Mouse (Mus musculus): ENCODE data around the gene Prss28. TPM values are rescaled to one million over a fixed set of nuclear protein-coding genes. Genes with fewer than 3 reads are reported as not detected.

Gene Prss28
- total and polyA plus RNA-seq, 2 experiments from 2014 or later = not detected

- Histone ChIP-seq H3K4me1 (ENCODE audit: insufficient read depth, low read length) (no peaks in the 10 kb centered on the region), H3K9ac (replicated peaks; ENCODE audit: low read length) (no peak overlapping the region), H3K27ac (no peak overlapping the region), H3K27me3 (ENCODE audit: insufficient read depth, low read length) (no peaks in the 10 kb centered on the region), H3K4me3 (ENCODE audit: low read length) (no peak overlapping the region), H3K36me3 (ENCODE audit: insufficient read depth, low read length) (no peaks in the 10 kb centered on the region), H3K4me2 (ENCODE audit: low read depth, low read length) (no peak overlapping the region), H3K9me3 (ENCODE audit: low read length) (no peaks in the 10 kb centered on the region)
- no peak for ATAC-seq
- no peak for TF ChIP-seq CTCF (IDR thresholded peaks at IDR 0.05; ENCODE audit: low read depth)
- 65% methylated on average over 1 of the region's 1 CpGs for WGBS
- no peak for DNase-seq (ENCODE audit: low spot score)
Measured at GRCm38 (mm10) chr17:25294111-25294510, 14.3 kb upstream of the Prss28 start.

- WGBS = 80% methylated on average over 5 of the region's 5 CpGs
- no peak within 1 kb of the TSS for H3K9ac ChIP-seq (replicated peaks; ENCODE audit: low read length)
- no peaks in the 10 kb centered on the region for H3K4me1 ChIP-seq (ENCODE audit: insufficient read depth, low read length)
- H3K36me3 ChIP-seq (ENCODE audit: insufficient read depth, low read length) = no peaks in the 10 kb centered on the region
- H3K27me3 ChIP-seq (ENCODE audit: insufficient read depth, low read length) = no peaks in the 10 kb centered on the region
- DNase-seq (ENCODE audit: low spot score) = no peak
- H3K4me3 ChIP-seq (ENCODE audit: low read length) = no peak within 1 kb of the TSS
- H3K9me3 ChIP-seq (ENCODE audit: low read length) = no peaks in the 10 kb centered on the region
- no peak for ATAC-seq
- no peak for TF ChIP-seq CTCF (IDR thresholded peaks at IDR 0.05; ENCODE audit: low read depth)
- no peak within 1 kb of the TSS for H3K27ac ChIP-seq
- no peak within 1 kb of the TSS for H3K4me2 ChIP-seq (ENCODE audit: low read depth, low read length)
Measured at GRCm38 (mm10) chr17:25298094-25298493, 10.4 kb upstream of the Prss28 start, which contains the start of gene Prss34. Prss34 (plus strand) TSS chr17:25298394.

DNA sequence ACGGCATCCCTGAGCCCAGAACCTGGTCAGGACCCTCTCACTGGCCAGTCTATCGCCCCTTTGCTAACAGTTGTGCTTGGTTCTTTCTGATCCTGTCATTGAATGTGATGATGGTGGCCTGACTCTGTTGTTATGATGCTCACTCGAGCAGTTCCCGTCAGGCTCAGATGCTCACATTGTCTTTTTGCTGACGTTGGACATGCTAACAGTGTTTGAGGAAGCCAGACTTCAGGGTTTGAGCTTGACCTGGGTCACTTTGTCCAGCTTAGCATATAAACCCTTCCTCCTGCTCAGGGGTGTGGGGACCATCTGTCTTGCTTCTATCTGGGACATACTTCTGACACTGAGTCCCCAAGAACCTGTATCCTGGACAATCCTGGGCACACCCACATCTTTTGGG, 9.9 kb downstream of the Prss28 start, which contains the start of gene Prss29:
TSS of gene Prss29 (plus strand) at position 301 of the 400 bp plus-strand sequence.
- no peak within 1 kb of the TSS for H3K9ac ChIP-seq (replicated peaks; ENCODE audit: low read length)
- no peaks in the 10 kb centered on the region for H3K36me3 ChIP-seq (ENCODE audit: insufficient read depth, low read length)
- H3K27ac ChIP-seq = no peak within 1 kb of the TSS
- H3K27me3 ChIP-seq (ENCODE audit: insufficient read depth, low read length) = no peaks in the 10 kb centered on the region
- no peak for TF ChIP-seq CTCF (IDR thresholded peaks at IDR 0.05; ENCODE audit: low read depth)
- H3K4me3 ChIP-seq (ENCODE audit: low read length) = no peak within 1 kb of the TSS
- ATAC-seq = no peak
- H3K9me3 ChIP-seq (ENCODE audit: low read length) = no peaks in the 10 kb centered on the region
- H3K4me1 ChIP-seq (ENCODE audit: insufficient read depth, low read length) = no peaks in the 10 kb centered on the region
- 68% methylated on average over 5 of the region's 5 CpGs for WGBS
- no peak within 1 kb of the TSS for H3K4me2 ChIP-seq (ENCODE audit: low read depth, low read length)
- DNase-seq (ENCODE audit: low spot score) = no peak

- ATAC-seq = no peak
- no peaks in the 10 kb centered on the region for H3K27me3 ChIP-seq (ENCODE audit: insufficient read depth, low read length)
- WGBS = 90% methylated on average over 8 of the region's 8 CpGs
Measured at GRCm38 (mm10) chr17:25320819-25321218, 12.4 kb downstream of the Prss28 start.

DNA sequence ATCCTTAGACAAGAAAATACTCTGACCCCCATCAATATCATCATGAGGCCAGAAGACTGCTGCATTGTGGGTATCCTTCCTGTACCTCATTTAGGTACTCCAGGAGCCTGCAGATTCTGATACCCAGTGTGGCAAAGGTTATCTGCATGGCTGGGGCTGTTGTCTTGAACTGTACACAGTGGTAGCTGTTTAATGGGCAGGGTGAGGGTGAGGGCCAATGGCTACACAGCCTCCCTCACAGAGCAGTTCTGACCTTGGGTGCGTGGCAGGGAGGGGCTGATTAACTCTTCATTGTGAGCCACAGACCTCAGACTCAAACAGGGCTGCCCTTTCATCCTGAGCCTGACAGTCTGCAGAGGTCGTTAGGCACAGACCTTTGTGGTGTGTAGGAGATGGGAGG, 14.5 kb downstream of the Prss28 start:
- Histone ChIP-seq H3K4me3 (ENCODE audit: low read length) (no peak overlapping the region), H3K9me3 (ENCODE audit: low read length) (no peaks in the 10 kb centered on the region), H3K4me2 (ENCODE audit: low read depth, low read length) (no peak overlapping the region), H3K27me3 (ENCODE audit: insufficient read depth, low read length) (no peaks in the 10 kb centered on the region), H3K9ac (replicated peaks; ENCODE audit: low read length) (no peak overlapping the region), H3K4me1 (ENCODE audit: insufficient read depth, low read length) (no peaks in the 10 kb centered on the region), H3K27ac (no peak overlapping the region), H3K36me3 (ENCODE audit: insufficient read depth, low read length) (no peaks in the 10 kb centered on the region)
- TF ChIP-seq CTCF (IDR thresholded peaks at IDR 0.05; ENCODE audit: low read depth) = no peak
- no peak for DNase-seq (ENCODE audit: low spot score)
- 27% methylated on average over 2 of the region's 2 CpGs for WGBS
- ATAC-seq = no peak

More at GRCm38 (mm10) chr17:25320819-25321218, 12.4 kb downstream of the Prss28 start:
- no peaks in the 10 kb centered on the region for H3K4me1 ChIP-seq (ENCODE audit: insufficient read depth, low read length)
- no peak for DNase-seq (ENCODE audit: low spot score)
- H3K9ac ChIP-seq (replicated peaks; ENCODE audit: low read length) = no peak overlapping the region
- no peaks in the 10 kb centered on the region for H3K9me3 ChIP-seq (ENCODE audit: low read length)
- no peak overlapping the region for H3K27ac ChIP-seq
- TF ChIP-seq CTCF (IDR thresholded peaks at IDR 0.05; ENCODE audit: low read depth) = no peak
- no peaks in the 10 kb centered on the region for H3K36me3 ChIP-seq (ENCODE audit: insufficient read depth, low read length)
- no peak overlapping the region for H3K4me2 ChIP-seq (ENCODE audit: low read depth, low read length)
- H3K4me3 ChIP-seq (ENCODE audit: low read length) = no peak overlapping the region

DNA sequence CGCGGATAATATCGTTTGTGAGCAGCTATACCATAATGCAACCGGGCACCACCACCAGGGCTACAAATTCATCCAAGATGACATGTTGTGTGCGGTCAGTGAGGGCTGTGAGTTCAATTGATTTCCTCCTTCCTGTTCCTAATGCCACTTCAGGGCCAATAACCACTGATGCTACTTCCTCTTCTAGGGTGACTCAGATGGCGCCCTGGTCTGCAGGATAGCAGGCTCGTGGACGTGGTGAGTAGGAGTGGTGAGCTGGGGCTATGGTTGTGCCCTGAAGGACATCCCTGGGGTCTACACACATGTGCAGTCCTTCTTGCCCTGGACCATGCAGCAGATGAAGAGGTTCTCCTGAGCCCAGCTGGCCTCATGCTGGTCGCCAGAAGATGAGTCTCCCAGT, 23.9 kb downstream of the Prss28 start:
- Histone ChIP-seq H3K27ac (no peak overlapping the region), H3K27me3 (ENCODE audit: insufficient read depth, low read length) (no peaks in the 10 kb centered on the region), H3K9ac (replicated peaks; ENCODE audit: low read length) (no peak overlapping the region), H3K9me3 (ENCODE audit: low read length) (no peaks in the 10 kb centered on the region), H3K36me3 (ENCODE audit: insufficient read depth, low read length) (no peaks in the 10 kb centered on the region), H3K4me2 (ENCODE audit: low read depth, low read length) (no peak overlapping the region), H3K4me3 (ENCODE audit: low read length) (no peak overlapping the region), H3K4me1 (ENCODE audit: insufficient read depth, low read length) (no peaks in the 10 kb centered on the region)
- TF ChIP-seq CTCF (IDR thresholded peaks at IDR 0.05; ENCODE audit: low read depth) = no peak
- no peak for ATAC-seq
- no peak for DNase-seq (ENCODE audit: low spot score)
- WGBS = 83% methylated on average over 9 of the region's 9 CpGs

DNA sequence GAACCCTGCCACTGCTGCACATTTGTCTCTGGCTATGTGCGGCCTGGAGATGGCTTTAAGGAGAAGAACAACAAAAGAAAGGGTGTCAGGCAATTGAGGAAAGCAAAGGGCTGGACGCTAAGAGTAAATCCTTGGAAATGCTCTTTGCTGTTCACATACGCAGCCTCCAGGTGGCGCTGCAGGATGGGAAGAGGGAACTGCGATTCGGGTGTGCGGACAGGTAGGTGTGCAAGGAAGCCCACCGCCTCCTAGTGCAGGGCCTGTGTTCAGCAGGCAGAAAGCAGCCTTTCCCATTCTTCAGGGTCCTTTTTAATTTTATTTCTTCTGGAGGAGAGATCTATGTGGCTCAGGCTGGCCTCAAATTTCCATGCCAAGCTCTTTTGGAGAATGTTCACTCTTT, 25.5 kb downstream of the Prss28 start:
- DNase-seq (ENCODE audit: low spot score) (peak; percentile 89), ATAC-seq (peak; percentile 53; the same call in 1 of the 2 replicates)
- no peak overlapping the region for H3K4me2 ChIP-seq (ENCODE audit: low read depth, low read length)
- H3K4me1 ChIP-seq (ENCODE audit: insufficient read depth, low read length) = no peaks in the 10 kb centered on the region
- TF ChIP-seq CTCF (IDR thresholded peaks at IDR 0.05; ENCODE audit: low read depth) = peak; percentile 99
- H3K27ac ChIP-seq = no peak overlapping the region
- H3K36me3 ChIP-seq (ENCODE audit: insufficient read depth, low read length) = no peaks in the 10 kb centered on the region
- H3K9me3 ChIP-seq (ENCODE audit: low read length) = no peaks in the 10 kb centered on the region
- WGBS = under 1% methylated on average over 8 of the region's 8 CpGs
- no peaks in the 10 kb centered on the region for H3K27me3 ChIP-seq (ENCODE audit: insufficient read depth, low read length)
- H3K9ac ChIP-seq (replicated peaks; ENCODE audit: low read length) = no peak overlapping the region
- H3K4me3 ChIP-seq (ENCODE audit: low read length) = no peak overlapping the region

All from hindbrain, postnatal 0 days (tissue).